Mouse (Mus musculus): ENCODE data around the gene Rasgef1b. TPM values are rescaled to one million over a fixed set of nuclear protein-coding genes. Genes with fewer than 3 reads are reported as not detected.

Gene Rasgef1b
- polyA plus RNA-seq, 1 experiment from 2014 or later: 6.5 TPM

GRCm38 (mm10) chr5:99746087-99746486, 17.2 kb upstream of the Rasgef1b start:
- DNase-seq (ENCODE audit: low spot score): no peak
- Histone ChIP-seq H3K4me3 (ENCODE audit: low read depth, low read length) (no peak overlapping the region), H3K4me2 (ENCODE audit: low read depth, low read length) (no peak overlapping the region), H3K4me1 (ENCODE audit: control insufficient read depth, insufficient read depth, low read length) (no peaks in the 10 kb centered on the region), H3K27ac (replicated peaks; ENCODE audit: low read depth, low read length) (no peak overlapping the region), H3K9ac (ENCODE audit: low read depth, low read length) (no peak overlapping the region), H3K27me3 (replicated peaks; ENCODE audit: control insufficient read depth, insufficient read depth, low read length) (no peaks in the 10 kb centered on the region), H3K36me3 (ENCODE audit: control insufficient read depth, insufficient read depth, low read length) (no peaks in the 10 kb centered on the region), H3K9me3 (ENCODE audit: control insufficient read depth, low read length) (no peaks in the 10 kb centered on the region)
- ATAC-seq (ENCODE audit: low read depth): no peak
- WGBS: 45% methylated on average over 7 of the region's 7 CpGs

GRCm38 (mm10) chr5:99742874-99743273, 14.0 kb upstream of the Rasgef1b start:
- no peaks in the 10 kb centered on the region for H3K4me1 ChIP-seq (ENCODE audit: control insufficient read depth, insufficient read depth, low read length)
- DNase-seq (ENCODE audit: low spot score): no peak
- no peak overlapping the region for H3K4me2 ChIP-seq (ENCODE audit: low read depth, low read length)
- H3K9ac ChIP-seq (ENCODE audit: low read depth, low read length): no peak overlapping the region
- no peaks in the 10 kb centered on the region for H3K27me3 ChIP-seq (replicated peaks; ENCODE audit: control insufficient read depth, insufficient read depth, low read length)
- ATAC-seq (ENCODE audit: low read depth): no peak
- no peaks in the 10 kb centered on the region for H3K36me3 ChIP-seq (ENCODE audit: control insufficient read depth, insufficient read depth, low read length)
- no peak overlapping the region for H3K27ac ChIP-seq (replicated peaks; ENCODE audit: low read depth, low read length)
- no peak overlapping the region for H3K4me3 ChIP-seq (ENCODE audit: low read depth, low read length)
- WGBS: 85% methylated on average over 7 of the region's 7 CpGs
- no peaks in the 10 kb centered on the region for H3K9me3 ChIP-seq (ENCODE audit: control insufficient read depth, low read length)

GRCm38 (mm10) chr5:99742056-99742455, 13.2 kb upstream of the Rasgef1b start:
- no peaks in the 10 kb centered on the region for H3K9me3 ChIP-seq (ENCODE audit: control insufficient read depth, low read length)
- H3K4me2 ChIP-seq (ENCODE audit: low read depth, low read length): no peak overlapping the region
- no peak overlapping the region for H3K4me3 ChIP-seq (ENCODE audit: low read depth, low read length)
- no peaks in the 10 kb centered on the region for H3K36me3 ChIP-seq (ENCODE audit: control insufficient read depth, insufficient read depth, low read length)
- no peaks in the 10 kb centered on the region for H3K27me3 ChIP-seq (replicated peaks; ENCODE audit: control insufficient read depth, insufficient read depth, low read length)
- ATAC-seq (ENCODE audit: low read depth): no peak
- no peak overlapping the region for H3K27ac ChIP-seq (replicated peaks; ENCODE audit: low read depth, low read length)
- no peaks in the 10 kb centered on the region for H3K4me1 ChIP-seq (ENCODE audit: control insufficient read depth, insufficient read depth, low read length)
- WGBS: 51% methylated on average over 8 of the region's 8 CpGs
- no peak overlapping the region for H3K9ac ChIP-seq (ENCODE audit: low read depth, low read length)
- DNase-seq (ENCODE audit: low spot score): no peak

- Histone ChIP-seq H3K27ac (replicated peaks; ENCODE audit: low read depth, low read length) (no peak overlapping the region), H3K9me3 (ENCODE audit: control insufficient read depth, low read length) (no peaks in the 10 kb centered on the region), H3K36me3 (ENCODE audit: control insufficient read depth, insufficient read depth, low read length) (no peaks in the 10 kb centered on the region), H3K27me3 (replicated peaks; ENCODE audit: control insufficient read depth, insufficient read depth, low read length) (no peaks in the 10 kb centered on the region), H3K4me1 (ENCODE audit: control insufficient read depth, insufficient read depth, low read length) (no peaks in the 10 kb centered on the region), H3K4me2 (ENCODE audit: low read depth, low read length) (no peak overlapping the region), H3K9ac (ENCODE audit: low read depth, low read length) (no peak overlapping the region), H3K4me3 (ENCODE audit: low read depth, low read length) (no peak overlapping the region)
- WGBS: 29% methylated on average over 10 of the region's 10 CpGs
- no peak for DNase-seq (ENCODE audit: low spot score)
- no peak for ATAC-seq (ENCODE audit: low read depth)
Measured at GRCm38 (mm10) chr5:99737937-99738727, 9.3 kb upstream of the Rasgef1b start.

- no peaks in the 10 kb centered on the region for H3K36me3 ChIP-seq (ENCODE audit: control insufficient read depth, insufficient read depth, low read length)
- peak overlapping the region; percentile 100; the same call in 1 of the 2 replicates for H3K4me2 ChIP-seq (ENCODE audit: low read depth, low read length)
- ATAC-seq (ENCODE audit: low read depth) (no peak), DNase-seq (ENCODE audit: low spot score) (no peak)
- 74% methylated on average over 1 of the region's 1 CpGs for WGBS
- no peak overlapping the region for H3K4me3 ChIP-seq (ENCODE audit: low read depth, low read length)
- H3K27ac ChIP-seq (replicated peaks; ENCODE audit: low read depth, low read length): no peak overlapping the region
- H3K9me3 ChIP-seq (ENCODE audit: control insufficient read depth, low read length): no peaks in the 10 kb centered on the region
- H3K4me1 ChIP-seq (ENCODE audit: control insufficient read depth, insufficient read depth, low read length): 0 out of 2 replicates have a peak, but pooled peaks cover 7% of the 10 kb centered on the region
- no peak overlapping the region for H3K9ac ChIP-seq (ENCODE audit: low read depth, low read length)
- peaks cover 18% of the 10 kb centered on the region for H3K27me3 ChIP-seq (replicated peaks; ENCODE audit: control insufficient read depth, insufficient read depth, low read length)
Measured at GRCm38 (mm10) chr5:99729931-99730330, 1.1 kb upstream of the Rasgef1b start.

GRCm38 (mm10) chr5:99729361-99729882, 557 bp upstream of the Rasgef1b start:
- DNase-seq (ENCODE audit: low spot score) (peak; percentile 73), ATAC-seq (ENCODE audit: low read depth) (peak; percentile 59)
- Histone ChIP-seq H3K4me1 (ENCODE audit: control insufficient read depth, insufficient read depth, low read length) (0 out of 2 replicates have a peak, but pooled peaks cover 7% of the 10 kb centered on the region), H3K36me3 (ENCODE audit: control insufficient read depth, insufficient read depth, low read length) (no peaks in the 10 kb centered on the region), H3K9me3 (ENCODE audit: control insufficient read depth, low read length) (no peaks in the 10 kb centered on the region), H3K4me2 (ENCODE audit: low read depth, low read length) (peak overlapping the region; percentile 100), H3K4me3 (ENCODE audit: low read depth, low read length) (peak overlapping the region; percentile 25), H3K27ac (replicated peaks; ENCODE audit: low read depth, low read length) (no peak overlapping the region), H3K27me3 (replicated peaks; ENCODE audit: control insufficient read depth, insufficient read depth, low read length) (peaks cover 18% of the 10 kb centered on the region), H3K9ac (ENCODE audit: low read depth, low read length) (peak overlapping the region; percentile 12; the same call in 1 of the 2 replicates)
- 2% methylated on average over 15 of the region's 18 CpGs for WGBS

GRCm38 (mm10) chr5:99728027-99728451, 826 bp downstream of the Rasgef1b start:
- 0 out of 2 replicates have a peak, but pooled peaks have one; percentile 5 for ATAC-seq (ENCODE audit: low read depth)
- Histone ChIP-seq H3K27me3 (replicated peaks; ENCODE audit: control insufficient read depth, insufficient read depth, low read length) (peaks cover 18% of the 10 kb centered on the region), H3K27ac (replicated peaks; ENCODE audit: low read depth, low read length) (no peak overlapping the region), H3K4me1 (ENCODE audit: control insufficient read depth, insufficient read depth, low read length) (0 out of 2 replicates have a peak, but pooled peaks cover 7% of the 10 kb centered on the region), H3K36me3 (ENCODE audit: control insufficient read depth, insufficient read depth, low read length) (no peaks in the 10 kb centered on the region), H3K4me3 (ENCODE audit: low read depth, low read length) (peak overlapping the region; percentile 69), H3K4me2 (ENCODE audit: low read depth, low read length) (peak overlapping the region; percentile 100), H3K9me3 (ENCODE audit: control insufficient read depth, low read length) (no peaks in the 10 kb centered on the region), H3K9ac (ENCODE audit: low read depth, low read length) (no peak overlapping the region; the same call in 1 of the 2 replicates)
- peak; percentile 36 for DNase-seq (ENCODE audit: low spot score)
- WGBS: 1% methylated on average over 15 of the region's 15 CpGs

GRCm38 (mm10) chr5:99723941-99724340, 4.9 kb downstream of the Rasgef1b start:
- whole genome bisulfite sequencing: 67% methylated on average over 6 of the region's 6 CpGs
- 0 out of 2 replicates have a peak, but pooled peaks cover 7% of the 10 kb centered on the region for H3K4me1 ChIP-seq (ENCODE audit: control insufficient read depth, insufficient read depth, low read length)
- DNase-seq (ENCODE audit: low spot score) (no peak), ATAC-seq (ENCODE audit: low read depth) (no peak)
- peaks cover 9% of the 10 kb centered on the region for H3K27me3 ChIP-seq (replicated peaks; ENCODE audit: control insufficient read depth, insufficient read depth, low read length)
- H3K4me3 ChIP-seq (ENCODE audit: low read depth, low read length): no peak overlapping the region
- H3K27ac ChIP-seq (replicated peaks; ENCODE audit: low read depth, low read length): no peak overlapping the region
- H3K9me3 ChIP-seq (ENCODE audit: control insufficient read depth, low read length): no peaks in the 10 kb centered on the region
- H3K4me2 ChIP-seq (ENCODE audit: low read depth, low read length): no peak overlapping the region
- H3K36me3 ChIP-seq (ENCODE audit: control insufficient read depth, insufficient read depth, low read length): no peaks in the 10 kb centered on the region
- H3K9ac ChIP-seq (ENCODE audit: low read depth, low read length): no peak overlapping the region
